Mouse (Mus musculus) cerebellum, adult 2 months (tissue): ENCODE data around the gene Mars.

Experiments used
- CTCF ChIP-seq: fragments of 200-500 bp; IDR thresholded peaks from 2 replicates; pipeline ENCODE4 v1.5.1; 2011; ENCODE audit warnings: low read depth, mild to moderate bottlenecking, control low read depth, low read length, moderate library complexity, borderline replicate concordance; ENCODE audit not compliant: insufficient read depth
- POLR2A ChIP-seq: fragments of 200-500 bp; IDR thresholded peaks from 2 replicates; pipeline ENCODE4 v1.6.1; 2011; ENCODE audit warnings: low read length, control low read depth, borderline replicate concordance; ENCODE audit not compliant: insufficient read depth

GRCm38 (mm10) chr10:127268401-127268800 lies 43.2 kb downstream of the Mars start:
- TF ChIP-seq POLR2A (no peak), CTCF (no peak)
